Mouse (Mus musculus) hindbrain, embryonic 11.5 days (tissue): Measurements from ENCODE around the gene St3gal2. TPM values are rescaled to one million over a fixed set of nuclear protein-coding genes. Genes with fewer than 3 reads are reported as not detected.
A peak's percentile ranks its signal among the peaks of the same experiment; 100 is the strongest.
"Not testable (repeated sequence)": the region's sequence is repeated elsewhere in the genome, so short reads cannot be mapped to it uniquely, and the experiment has no call there.

Experiments
- ATAC-seq: fragments of 200-750 bp; cut with Nextera tagmentation; 2 replicates; pipeline ENCODE4 v1.8.0; 2017; ENCODE audit warnings: mild to moderate bottlenecking, moderate TSS enrichment, moderate library complexity; ENCODE audit not compliant: low FRiP score
- DNase-seq: peaks from one replicate; pipeline ENCODE4 v3.0.0-alpha.2; 2015; ENCODE audit warnings: low spot score
- H3K27ac ChIP-seq: fragments of 300-500 bp; sonication (generic); 2 replicates; pipeline ENCODE4 v1.5.1; 2014; ENCODE audit warnings: mild to moderate bottlenecking, low read depth, low read length
- H3K27me3 ChIP-seq: fragments of 300-500 bp; sonication (generic); 2 replicates; pipeline ENCODE4 v1.6.1; 2014; ENCODE audit warnings: mild to moderate bottlenecking, low read length, moderate library complexity, mixed read lengths; ENCODE audit not compliant: control insufficient read depth, insufficient read depth
- H3K36me3 ChIP-seq: fragments of 300-500 bp; sonication (generic); 2 replicates; pipeline ENCODE4 v1.6.1; 2014; ENCODE audit warnings: mild to moderate bottlenecking, low read length, moderate library complexity, mixed read lengths; ENCODE audit not compliant: control insufficient read depth, insufficient read depth
- H3K4me1 ChIP-seq: fragments of 300-500 bp; sonication (generic); replicated peaks from 2 replicates; pipeline ENCODE4 v1.6.1; 2014; ENCODE audit warnings: low read length, mixed read lengths; ENCODE audit not compliant: control insufficient read depth, insufficient read depth
- H3K4me2 ChIP-seq: fragments of 300-500 bp; sonication (generic); replicated peaks from 2 replicates; pipeline ENCODE4 v1.6.1; 2014; ENCODE audit warnings: mild to moderate bottlenecking, low read depth, low read length
- H3K4me3 ChIP-seq: fragments of 300-500 bp; sonication (generic); 2 replicates; pipeline ENCODE4 v1.5.1; 2014; ENCODE audit warnings: low read depth, low read length
- H3K9ac ChIP-seq: fragments of 300-500 bp; sonication (generic); 2 replicates; pipeline ENCODE4 v1.6.1; 2014; ENCODE audit warnings: low read depth, low read length
- H3K9me3 ChIP-seq: fragments of 300-500 bp; sonication (generic); 2 replicates; pipeline ENCODE4 v1.6.1; 2016; ENCODE audit warnings: low read length; ENCODE audit not compliant: control insufficient read depth
- WGBS: fragments of 180-500 bp; shearing (Covaris S2); extraction: QIAGEN DNeasy Blood & Tissue Kit; methylation state at CpG from one replicate; pipeline ENCODE4 v1.1.7; 2014; 5-methylcytosine and 5-hydroxymethylcytosine counted together
- polyA plus RNA-seq: library from polyadenylated mRNA; unstranded; fragments of >200 nt; fragmentation: Nextera tagmentation; extraction: Ambion mirVana; gene quantifications from 2 replicates; pipeline ENCODE4 v1.2.1, GENCODE M21; 2014

The St3gal2 gene
- polyA plus RNA-seq, 1 experiment from 2014 or later: 11.8 TPM

DNA sequence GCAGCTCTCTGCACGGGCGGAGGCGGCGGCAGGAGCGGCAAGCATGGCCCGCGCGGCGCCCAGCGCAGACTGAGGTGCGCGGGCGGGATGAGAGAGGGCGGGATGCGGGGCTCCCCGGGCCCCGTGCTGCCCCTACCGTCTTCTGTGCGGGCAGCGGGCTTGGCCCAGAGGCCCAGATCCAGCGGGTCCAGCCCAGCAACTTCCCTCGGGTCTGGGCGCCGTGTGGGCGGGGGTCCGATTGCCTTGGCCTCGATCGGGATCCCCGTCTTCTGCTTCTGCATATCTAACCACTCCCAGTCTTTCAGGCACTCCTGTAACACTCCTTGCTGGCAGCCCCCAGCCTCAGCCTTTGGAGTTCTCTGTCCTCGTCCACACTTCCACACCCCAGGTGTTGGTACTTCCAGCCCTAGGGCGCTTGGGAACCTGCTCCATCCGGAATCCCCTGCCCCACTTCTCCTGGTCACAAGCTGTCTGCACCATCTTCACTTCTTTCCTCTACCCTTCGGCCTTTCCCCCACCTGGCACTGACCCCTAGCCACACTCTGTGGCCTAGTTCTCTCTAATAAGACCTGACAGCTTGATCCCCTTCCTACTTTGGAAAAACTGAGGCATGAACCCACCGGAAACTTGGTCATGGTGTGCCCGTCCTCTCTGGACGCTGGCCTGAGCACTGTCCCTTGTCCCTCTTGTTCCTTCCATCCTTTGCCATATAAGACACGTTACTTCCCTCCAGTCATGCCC, 480 bp downstream of the St3gal2 start:
- H3K4me2 ChIP-seq: peak overlapping the region; percentile 84
- peak; percentile 78 for ATAC-seq
- no peaks in the 10 kb centered on the region for H3K9me3 ChIP-seq
- no peaks in the 10 kb centered on the region for H3K27me3 ChIP-seq
- WGBS: 1% methylated on average over 26 of the region's 37 CpGs
- peak overlapping the region; percentile 58; the same call in 1 of the 2 replicates for H3K27ac ChIP-seq
- no peaks in the 10 kb centered on the region for H3K36me3 ChIP-seq
- peak overlapping the region; percentile 71 for H3K4me3 ChIP-seq
- H3K9ac ChIP-seq: peak overlapping the region; percentile 91
- no peak for DNase-seq
- H3K4me1 ChIP-seq: no peaks in the 10 kb centered on the region

DNA sequence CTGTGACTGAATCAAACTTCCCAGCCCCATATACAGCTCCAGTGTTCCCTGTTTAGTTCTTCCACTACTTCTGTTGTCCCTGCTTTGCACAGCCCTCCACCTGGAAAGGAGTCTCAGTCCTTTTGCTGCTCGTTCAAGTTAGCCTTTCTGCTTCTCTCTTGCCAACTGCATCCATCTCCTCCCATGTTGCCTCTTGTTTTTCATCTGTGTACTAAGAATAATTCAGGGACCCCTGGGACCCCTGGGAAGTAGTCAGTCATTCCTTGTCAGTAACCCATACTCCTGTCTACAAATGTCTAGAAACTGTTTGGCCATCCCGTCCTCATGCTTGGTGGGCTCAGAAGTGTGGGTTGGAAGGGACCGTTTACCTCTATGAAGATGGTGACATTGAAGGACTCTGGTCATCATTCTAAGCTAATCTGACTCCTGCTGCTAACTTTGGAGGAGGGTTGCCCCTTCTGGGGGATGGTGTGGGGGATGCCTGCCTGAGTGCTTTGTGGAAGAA, 1.1 kb downstream of the St3gal2 start:
- Histone ChIP-seq H3K4me1 (no peaks in the 10 kb centered on the region), H3K27me3 (no peaks in the 10 kb centered on the region), H3K36me3 (no peaks in the 10 kb centered on the region), H3K4me3 (peak overlapping the region; percentile 71), H3K9ac (peak overlapping the region; percentile 91), H3K9me3 (no peaks in the 10 kb centered on the region), H3K27ac (no peak overlapping the region), H3K4me2 (peak overlapping the region; percentile 84)
- no peak for DNase-seq
- no peak for ATAC-seq
- WGBS: 32% methylated on average over 3 of the region's 3 CpGs

DNA sequence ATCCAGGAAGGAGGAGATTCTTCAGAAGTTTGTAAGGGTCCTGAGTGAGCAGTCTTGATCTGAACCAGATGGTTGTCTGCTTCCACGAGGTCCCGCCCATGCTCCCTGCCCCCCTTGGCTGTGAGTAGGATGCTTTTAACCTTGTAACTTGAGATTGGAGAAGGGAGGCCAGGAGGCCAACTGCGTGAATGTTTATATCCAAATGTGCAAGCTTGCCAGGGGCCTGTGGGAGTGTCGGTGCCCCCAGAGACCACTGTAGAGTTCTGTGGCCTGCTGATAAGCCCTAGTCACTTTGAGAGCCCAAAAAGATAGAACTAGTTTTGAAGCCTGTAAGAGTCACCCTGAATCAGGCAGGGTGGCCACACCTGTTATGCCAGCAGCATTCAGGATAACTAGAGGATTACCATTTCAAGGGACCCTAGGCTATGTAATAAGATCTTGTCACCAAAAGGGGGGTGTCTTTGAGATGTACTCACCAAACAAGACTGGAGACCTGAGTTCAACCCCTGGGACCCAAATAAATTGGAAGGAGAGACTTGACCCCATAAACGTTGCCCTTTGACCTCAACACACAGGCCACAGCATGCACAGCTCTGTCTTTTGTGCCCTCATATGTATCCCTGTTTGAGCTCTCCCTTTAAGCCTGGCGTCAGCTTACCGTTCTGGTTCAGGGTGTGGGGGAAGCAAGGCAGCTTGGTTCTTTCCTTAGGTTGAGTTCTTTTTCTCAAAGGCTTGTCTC, 1.9 kb downstream of the St3gal2 start:
- Histone ChIP-seq H3K27me3 (no peaks in the 10 kb centered on the region), H3K4me2 (peak overlapping the region; percentile 84), H3K27ac (no peak overlapping the region; the same call in 1 of the 2 replicates), H3K9ac (no peak overlapping the region; the same call in 1 of the 2 replicates), H3K36me3 (no peaks in the 10 kb centered on the region), H3K4me1 (no peaks in the 10 kb centered on the region), H3K9me3 (no peaks in the 10 kb centered on the region), H3K4me3 (peak overlapping the region; percentile 71; the same call in 1 of the 2 replicates)
- 31% methylated on average over 7 of the region's 7 CpGs for WGBS
- peak; percentile 49 for DNase-seq
- no peak for ATAC-seq

DNA sequence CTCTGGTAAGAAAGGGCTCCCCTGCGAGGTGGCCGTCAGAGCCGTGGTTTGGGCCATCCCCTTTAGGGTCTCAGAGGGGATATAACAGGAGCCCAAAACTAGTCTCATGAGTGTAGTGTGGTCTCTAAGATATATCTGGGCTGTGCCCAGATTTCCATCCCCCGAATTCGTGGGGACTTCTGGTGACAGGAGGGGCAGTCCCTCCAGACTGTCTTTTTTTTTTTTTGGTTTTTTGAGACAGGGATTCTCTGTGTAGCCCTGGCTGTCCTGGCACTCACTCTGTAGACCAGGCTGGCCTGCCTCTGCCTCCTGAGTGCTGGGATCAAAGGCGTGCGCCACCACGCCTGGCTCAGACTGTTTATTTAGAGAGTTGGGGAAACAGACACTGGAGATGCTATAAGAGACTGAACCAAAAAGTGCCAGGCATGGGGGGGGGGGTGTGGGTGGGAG, 6.0 kb downstream of the St3gal2 start:
- ATAC-seq: no peak
- 90% methylated on average over 8 of the region's 8 CpGs for WGBS
- no peak overlapping the region for H3K4me3 ChIP-seq
- H3K9ac ChIP-seq: no peak overlapping the region
- H3K9me3 ChIP-seq: no peaks in the 10 kb centered on the region
- H3K27ac ChIP-seq: no peak overlapping the region
- no peaks in the 10 kb centered on the region for H3K27me3 ChIP-seq
- no peaks in the 10 kb centered on the region for H3K36me3 ChIP-seq
- H3K4me1 ChIP-seq: no peaks in the 10 kb centered on the region
- no peak overlapping the region for H3K4me2 ChIP-seq
- no peak for DNase-seq

DNA sequence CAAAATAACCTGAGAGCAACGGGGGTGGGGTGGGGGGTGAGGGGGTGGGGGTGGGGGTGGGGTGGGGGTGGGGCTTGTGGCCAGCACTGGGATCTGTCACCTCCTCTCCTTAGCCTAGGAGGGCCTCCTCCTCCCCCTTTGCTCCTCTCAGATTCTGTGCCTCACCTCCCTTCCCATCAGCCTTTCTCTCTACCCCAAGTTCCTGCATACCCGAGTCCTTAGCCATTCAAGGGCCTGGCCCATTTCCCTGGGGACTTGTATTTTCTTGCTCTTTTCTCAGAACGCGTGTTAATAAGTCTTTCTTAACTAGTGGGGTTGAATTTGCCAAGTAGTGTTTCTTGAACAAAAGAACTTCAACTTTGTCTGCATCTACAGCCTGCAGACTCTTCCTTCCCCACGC, 7.0 kb downstream of the St3gal2 start:
- no peak overlapping the region for H3K27ac ChIP-seq
- ATAC-seq: no peak
- 60% methylated on average over 5 of the region's 5 CpGs for WGBS

DNA sequence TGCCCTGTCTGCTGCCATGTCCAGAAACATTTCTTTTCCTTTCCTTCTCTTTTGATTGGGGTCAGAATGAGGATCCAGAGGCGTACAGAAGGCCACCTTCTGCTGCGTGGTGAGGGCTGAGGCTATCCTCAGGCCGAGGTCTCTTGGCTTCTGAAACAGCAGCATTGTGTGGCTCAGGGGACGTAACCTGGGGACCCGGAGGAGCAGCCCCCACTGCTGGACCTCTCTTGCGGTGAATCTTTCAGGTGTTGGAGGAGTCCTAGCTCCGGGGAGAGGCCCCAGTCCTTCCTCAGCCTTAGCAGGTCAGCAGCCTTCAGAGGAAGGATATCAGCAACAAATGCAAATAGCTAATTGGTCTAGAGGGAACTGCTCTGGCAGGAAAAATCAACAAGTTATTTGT, 8.7 kb downstream of the St3gal2 start:
- no peak overlapping the region for H3K4me3 ChIP-seq
- H3K36me3 ChIP-seq: no peaks in the 10 kb centered on the region
- ATAC-seq: no peak
- no peaks in the 10 kb centered on the region for H3K9me3 ChIP-seq
- H3K27me3 ChIP-seq: no peaks in the 10 kb centered on the region
- 79% methylated on average over 7 of the region's 7 CpGs for WGBS
- no peaks in the 10 kb centered on the region for H3K4me1 ChIP-seq
- no peak for DNase-seq
- no peak overlapping the region for H3K27ac ChIP-seq
- H3K9ac ChIP-seq: no peak overlapping the region
- H3K4me2 ChIP-seq: no peak overlapping the region

More for the DNA sequence above, 7.0 kb downstream of the St3gal2 start:
- Histone ChIP-seq H3K4me3 (no peak overlapping the region), H3K4me2 (no peak overlapping the region), H3K36me3 (no peaks in the 10 kb centered on the region), H3K27me3 (no peaks in the 10 kb centered on the region), H3K9ac (no peak overlapping the region), H3K4me1 (no peaks in the 10 kb centered on the region), H3K9me3 (no peaks in the 10 kb centered on the region)
- no peak for DNase-seq

DNA sequence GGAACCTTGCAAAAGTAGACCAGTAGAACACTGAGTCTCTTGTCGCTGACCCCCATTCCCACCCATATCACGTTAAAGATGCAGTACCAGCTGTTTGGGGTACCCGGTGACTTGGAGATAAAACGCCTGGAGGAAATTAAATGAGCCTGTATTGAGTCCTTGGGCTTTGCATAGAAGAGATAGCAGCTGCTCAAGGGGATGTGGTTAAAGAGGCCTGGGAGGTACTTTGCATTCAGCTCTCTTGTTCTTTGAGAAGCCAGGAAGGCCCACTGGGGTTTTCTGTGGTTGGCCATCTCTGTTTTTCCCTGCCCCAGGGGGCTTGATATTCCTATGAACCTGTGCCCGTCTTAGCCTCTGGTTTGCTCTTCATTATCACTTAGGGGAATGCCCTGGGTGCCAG, 9.3 kb downstream of the St3gal2 start:
- Histone ChIP-seq H3K27me3 (no peaks in the 10 kb centered on the region), H3K4me2 (no peak overlapping the region), H3K9ac (no peak overlapping the region), H3K36me3 (no peaks in the 10 kb centered on the region), H3K4me1 (no peaks in the 10 kb centered on the region), H3K9me3 (no peaks in the 10 kb centered on the region), H3K27ac (no peak overlapping the region), H3K4me3 (no peak overlapping the region)
- DNase-seq (no peak), ATAC-seq (no peak)
- 73% methylated on average over 5 of the region's 5 CpGs for WGBS

DNA sequence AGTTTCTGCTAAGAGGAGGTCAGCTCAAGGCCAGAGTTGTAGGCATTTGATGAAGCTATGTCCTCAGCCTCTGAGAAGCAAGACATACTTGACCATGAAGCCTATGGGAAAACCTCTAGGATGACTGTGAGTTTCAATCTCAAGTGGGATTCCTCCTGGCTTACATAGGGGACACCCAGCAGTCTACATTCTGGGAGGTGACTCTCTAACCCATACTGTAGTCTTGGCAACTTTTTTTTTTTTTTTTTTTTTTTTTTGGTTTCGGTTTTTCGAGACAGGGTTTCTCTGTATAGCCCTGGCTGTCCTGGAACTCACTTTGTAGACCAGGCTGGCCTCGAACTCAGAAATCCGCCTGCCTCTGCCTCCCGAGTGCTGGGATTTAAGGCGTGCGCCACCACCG, 9.9 kb downstream of the St3gal2 start:
- not testable (repeated sequence) for DNase-seq, H3K4me1 ChIP-seq, H3K27ac ChIP-seq, ATAC-seq, H3K9me3 ChIP-seq, H3K9ac ChIP-seq, H3K27me3 ChIP-seq, H3K4me2 ChIP-seq, H3K4me3 ChIP-seq, H3K36me3 ChIP-seq
- 92% methylated on average over 6 of the region's 8 CpGs for WGBS
